Mouse (Mus musculus) left cerebral cortex, postnatal 14 days (tissue): Measurements from ENCODE around the gene Cd248. TPM values are rescaled to one million over a fixed set of nuclear protein-coding genes. Genes with fewer than 3 reads are reported as not detected.
A peak's percentile ranks its signal among the peaks of the same experiment; 100 is the strongest.
"Not testable (repeated sequence)": the region's sequence is repeated elsewhere in the genome, so short reads cannot be mapped to it uniquely, and the experiment has no call there.

ENCODE experiments used
- DNase-seq, 2 experiments: peaks; one replicate each; pipeline ENCODE4 v3.0.0; 2021 to 2022; ENCODE audit warnings: low spot score in 2 of 2, mixed read lengths in 1 of 2
- intact Hi-C: fragments of 180-260 bp; cut with DNase I; formaldehyde crosslinking; loops from one replicate; pipeline ENCODE4 v1.15.1; 2025
- total RNA-seq, 2 experiments: library from RNA; stranded (reverse); gene quantifications; 2 replicates each; pipeline ENCODE4 v1.2.3; 2021

Cd248 gene
- total RNA-seq, 2 experiments from 2014 or later = 9.0 to 9.4 TPM

GRCm38 (mm10) chr19:5071545-5072369, 3.9 kb downstream of the Cd248 start:
- intact Hi-C loops = loop anchor here (2.0 kb wide), 1 partner anchor 15 kb away; no protein-coding TSS in a partner anchor
- DNase-seq = no peak

GRCm38 (mm10) chr19:5072389-5073019, 4.6 kb downstream of the Cd248 start:
- no peak for DNase-seq
- intact Hi-C loops = loop anchor here (2.0 kb wide), 1 partner anchor 16 kb away; no protein-coding TSS in a partner anchor

DNA sequence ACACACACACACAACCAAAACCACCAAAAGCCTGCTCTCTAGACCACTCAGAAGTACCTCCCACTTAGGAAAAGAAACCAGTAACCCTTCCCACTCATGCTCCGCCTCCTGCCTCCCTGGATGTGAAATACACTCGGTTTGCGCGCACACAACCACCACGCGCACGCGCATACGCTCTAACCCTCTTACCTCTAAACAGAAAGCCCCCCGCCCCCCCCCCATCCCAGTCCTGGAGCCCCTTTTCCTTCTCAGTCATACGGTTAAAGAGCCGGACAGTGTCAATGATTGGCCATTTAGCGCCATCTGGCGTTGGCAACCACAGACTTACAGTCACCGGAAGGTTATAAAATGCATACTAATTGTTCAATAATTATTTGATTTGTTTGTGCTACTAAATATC, 5.2 kb downstream of the Cd248 start:
- DNase-seq = no peak
- intact Hi-C loops = loop anchor here (2.0 kb wide), 1 partner anchor 16 kb away; no protein-coding TSS in a partner anchor

GRCm38 (mm10) chr19:5073518-5073917, 5.6 kb downstream of the Cd248 start:
- intact Hi-C loops = loop anchor here (2.0 kb wide), 1 partner anchor 17 kb away; no protein-coding TSS in a partner anchor
- no peak for DNase-seq

GRCm38 (mm10) chr19:5079279-5079678, 11.4 kb downstream of the Cd248 start:
- intact Hi-C loops = no loop called here
- DNase-seq = no peak

DNA sequence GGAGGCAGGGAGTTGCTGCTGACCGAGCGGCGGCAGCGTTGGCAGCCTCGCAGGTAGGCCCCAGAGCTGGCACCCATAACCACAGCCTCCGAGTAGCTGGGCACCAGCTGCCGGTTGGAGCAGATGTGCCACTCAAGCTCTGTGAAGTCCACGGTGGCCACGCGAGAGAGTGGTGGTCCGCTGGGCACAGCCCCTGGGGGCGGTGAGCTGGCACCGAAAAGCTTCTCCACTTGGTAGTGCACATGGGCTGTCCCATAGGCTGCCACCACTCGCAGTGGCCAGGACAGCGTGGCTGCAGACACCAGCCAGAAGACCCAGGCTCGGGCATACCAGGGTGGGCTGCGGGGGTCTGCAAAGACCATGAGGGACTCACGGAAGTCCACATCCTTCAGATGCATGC, 14.1 kb downstream of the Cd248 start:
- intact Hi-C loops = no loop called here
- DNase-seq = no peak

- intact Hi-C loops = no loop called here
- DNase-seq = no peak
These were observed 14.7 kb downstream of the Cd248 start for GRCm38 (mm10) chr19:5082596-5082995.

DNA sequence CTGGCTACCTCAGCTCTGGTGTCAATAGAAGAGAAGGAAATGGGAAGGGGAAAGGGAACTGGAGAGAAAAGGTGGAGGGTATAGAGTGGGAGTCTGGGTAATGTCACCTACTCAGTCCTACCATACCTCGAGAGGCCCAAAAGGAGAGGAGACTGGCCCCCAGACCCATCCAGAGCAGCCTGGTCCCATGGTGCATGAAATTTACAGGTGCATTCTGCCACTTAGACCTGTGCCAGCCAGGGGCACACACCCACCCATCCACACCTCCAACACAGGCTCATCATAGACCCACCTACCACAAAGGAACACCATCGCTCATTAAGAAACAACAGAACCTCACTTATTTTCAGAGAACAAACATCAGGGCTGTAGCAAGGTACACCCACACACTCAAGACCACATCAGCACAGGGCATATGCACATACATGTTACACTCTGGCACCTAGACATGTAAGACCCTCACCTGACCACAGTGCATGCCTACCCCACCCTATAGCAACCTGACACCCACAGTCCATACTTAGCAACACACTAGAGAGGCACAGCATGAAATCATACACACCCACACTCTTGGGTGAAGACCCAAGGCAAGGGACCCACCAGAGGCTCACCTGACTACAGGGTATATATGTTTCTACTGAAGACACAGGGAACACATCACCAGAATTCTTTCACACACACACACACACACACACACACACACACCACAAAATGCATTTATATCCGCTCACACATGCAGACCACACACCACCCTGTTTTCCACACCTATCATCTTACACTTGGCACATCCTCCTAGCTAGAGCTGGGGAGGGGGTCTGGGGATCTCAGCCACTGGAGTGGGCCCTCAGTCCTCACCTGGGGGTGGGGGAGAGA, 16.3 kb downstream of the Cd248 start:
- peak in 1 of 2 experiments; percentile 68 for DNase-seq
- intact Hi-C loops = no loop called here

DNA sequence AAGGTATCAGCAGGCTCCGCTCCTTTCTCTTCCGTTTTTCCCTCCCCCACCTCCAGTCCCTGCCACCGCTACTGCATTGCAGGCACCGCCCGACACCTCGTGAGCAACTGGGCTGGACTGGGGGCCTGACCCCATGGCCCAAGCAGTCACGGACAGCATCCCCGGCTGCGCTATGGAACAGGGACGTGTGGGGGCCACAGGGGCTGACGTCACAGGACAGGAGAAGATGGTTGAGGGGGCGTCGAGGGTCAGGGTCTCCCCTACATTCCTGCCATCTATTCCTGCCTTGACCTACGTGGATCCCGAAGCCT, 16.9 kb downstream of the Cd248 start:
- intact Hi-C loops = no loop called here
- no peak for DNase-seq

GRCm38 (mm10) chr19:5085145-5085863, 17.4 kb downstream of the Cd248 start, which contains the start of gene Tmem151a:
Gene Tmem151a, minus strand, starts transcription at chr19:5085531.
- intact Hi-C loops = no loop called here
- DNase-seq = no peak

GRCm38 (mm10) chr19:5086533-5086932, 18.7 kb downstream of the Cd248 start:
- DNase-seq, intact Hi-C loops: not testable (repeated sequence)

DNA sequence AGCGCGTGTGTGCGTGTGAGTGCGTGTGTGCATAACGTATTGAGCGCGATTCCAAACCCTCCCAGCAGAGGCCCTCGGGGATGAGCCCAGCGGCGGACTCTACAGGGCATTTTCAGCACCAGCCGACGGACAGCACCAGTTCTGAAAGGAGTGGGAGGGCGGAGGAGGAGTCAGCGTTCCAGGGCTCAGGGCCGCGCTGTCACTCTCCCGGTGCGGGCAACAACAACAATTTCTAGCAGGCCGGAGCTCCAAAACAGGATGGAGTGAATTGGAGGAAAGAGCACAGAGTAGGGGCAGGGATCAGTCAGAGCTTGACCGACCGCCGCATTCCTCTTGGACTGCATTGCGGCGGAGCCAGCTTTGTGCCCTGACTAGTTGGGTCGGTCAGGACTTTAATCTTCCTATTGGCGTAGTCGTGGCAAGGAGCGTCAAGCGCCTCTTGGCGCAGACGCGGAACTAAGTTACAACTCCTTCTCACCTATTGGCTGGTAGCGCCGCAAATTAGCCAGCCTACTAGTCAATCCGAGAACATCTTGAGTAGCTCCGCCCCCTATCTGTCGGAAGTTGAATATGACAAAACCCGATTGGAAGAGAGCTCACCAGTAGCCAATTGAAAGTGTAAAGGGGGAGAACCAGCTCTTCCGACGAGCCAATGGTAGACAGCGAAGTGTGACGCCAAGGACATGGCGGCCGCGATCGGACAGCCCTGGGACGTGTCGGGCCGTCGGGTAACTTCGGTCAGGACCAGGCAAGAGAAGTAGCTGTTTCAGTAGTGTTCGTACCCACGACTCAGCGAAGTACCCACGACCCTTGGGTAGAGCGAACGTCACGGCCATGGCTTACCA, 20.2 kb downstream of the Cd248 start, which contains the start of gene Yif1a:
Yif1a (plus strand) TSS at position 655 of the 845 bp plus-strand sequence.
- peak; percentile 96 to 99 for DNase-seq
- intact Hi-C loops = no loop called here

DNA sequence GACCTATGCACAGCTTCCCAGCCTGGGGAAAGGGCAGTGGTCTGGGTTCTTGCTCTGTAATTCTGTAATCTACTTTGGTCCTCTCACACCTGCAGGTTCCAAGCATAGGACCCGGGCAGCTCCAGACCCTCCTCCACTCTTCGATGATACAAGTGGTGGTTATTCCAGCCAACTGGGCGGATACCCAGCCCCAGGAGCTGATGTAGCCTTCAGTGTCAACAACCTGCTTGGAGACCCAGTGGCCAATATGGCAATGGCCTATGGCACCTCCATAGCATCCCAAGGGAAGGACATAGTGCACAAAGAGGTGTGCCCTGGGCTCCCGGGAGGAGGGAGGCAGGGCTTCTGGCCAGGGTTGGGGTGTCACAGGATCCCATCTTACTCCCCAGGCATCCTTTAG, 21.4 kb downstream of the Cd248 start:
- intact Hi-C loops = no loop called here
- DNase-seq = no peak

DNA sequence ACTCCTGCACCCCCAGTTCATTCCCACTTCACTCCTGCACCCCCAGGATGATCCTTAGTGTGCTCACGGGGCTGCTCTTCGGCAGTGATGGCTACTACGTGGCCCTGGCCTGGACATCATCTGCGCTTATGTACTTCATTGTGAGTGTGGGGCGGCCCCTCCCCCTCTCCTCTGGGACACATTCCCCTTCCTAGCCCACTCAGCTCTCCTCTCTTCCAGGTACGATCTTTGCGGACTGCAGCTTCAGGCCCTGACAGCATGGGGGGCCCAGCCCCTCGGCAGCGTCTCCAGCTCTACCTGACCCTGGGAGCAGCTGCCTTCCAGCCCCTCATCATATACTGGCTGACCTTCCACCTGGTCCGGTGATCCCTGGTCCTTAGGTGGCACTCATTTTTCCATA, 24.2 kb downstream of the Cd248 start:
- intact Hi-C loops = no loop called here
- no peak for DNase-seq

DNA sequence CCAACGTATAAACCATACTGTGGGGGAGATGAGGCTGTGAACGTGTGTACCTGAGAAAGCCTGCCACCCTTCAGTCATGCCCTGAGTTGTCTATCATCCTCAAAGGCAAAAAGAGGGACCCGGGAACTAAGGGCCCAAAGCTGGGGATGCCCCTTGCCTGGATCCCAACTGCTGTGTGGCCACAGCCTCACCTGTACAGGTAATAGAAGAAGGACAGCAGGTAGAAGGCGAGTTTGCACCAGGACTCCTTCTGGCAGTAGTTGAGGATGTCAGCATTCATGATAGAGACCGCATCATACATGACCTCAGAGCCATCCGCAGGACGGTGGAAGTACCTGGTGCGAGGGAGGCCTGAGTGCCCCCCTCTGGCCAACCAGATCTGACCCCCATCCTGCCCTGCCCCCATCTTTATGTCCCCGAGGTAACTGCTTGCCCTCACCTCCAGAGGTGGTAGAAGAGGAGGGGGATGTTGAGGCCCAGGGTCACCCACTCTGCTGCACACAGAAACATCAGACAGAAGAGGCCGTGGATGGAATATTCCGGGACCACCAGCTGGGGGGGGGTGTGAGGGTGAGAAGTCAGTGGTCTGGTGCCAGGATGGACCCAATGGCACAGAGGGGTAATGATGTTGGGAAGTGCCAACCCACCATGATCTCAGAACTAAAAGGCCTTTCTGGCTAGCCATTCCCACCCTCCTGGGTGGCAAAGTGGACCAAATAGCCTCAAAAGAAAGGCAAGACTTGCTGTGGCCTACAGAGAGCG, 25.8 kb downstream of the Cd248 start:
- intact Hi-C loops = loop anchor here (2.0 kb wide), 1 partner anchor 45 kb away; no protein-coding TSS in a partner anchor
- no peak for DNase-seq

- DNase-seq = peak; percentile 99
- intact Hi-C loops = loop anchor here (2.0 kb wide), 1 partner anchor 45 kb away; no protein-coding TSS in a partner anchor
These were observed 26.4 kb downstream of the Cd248 start for GRCm38 (mm10) chr19:5094243-5094632.

DNA sequence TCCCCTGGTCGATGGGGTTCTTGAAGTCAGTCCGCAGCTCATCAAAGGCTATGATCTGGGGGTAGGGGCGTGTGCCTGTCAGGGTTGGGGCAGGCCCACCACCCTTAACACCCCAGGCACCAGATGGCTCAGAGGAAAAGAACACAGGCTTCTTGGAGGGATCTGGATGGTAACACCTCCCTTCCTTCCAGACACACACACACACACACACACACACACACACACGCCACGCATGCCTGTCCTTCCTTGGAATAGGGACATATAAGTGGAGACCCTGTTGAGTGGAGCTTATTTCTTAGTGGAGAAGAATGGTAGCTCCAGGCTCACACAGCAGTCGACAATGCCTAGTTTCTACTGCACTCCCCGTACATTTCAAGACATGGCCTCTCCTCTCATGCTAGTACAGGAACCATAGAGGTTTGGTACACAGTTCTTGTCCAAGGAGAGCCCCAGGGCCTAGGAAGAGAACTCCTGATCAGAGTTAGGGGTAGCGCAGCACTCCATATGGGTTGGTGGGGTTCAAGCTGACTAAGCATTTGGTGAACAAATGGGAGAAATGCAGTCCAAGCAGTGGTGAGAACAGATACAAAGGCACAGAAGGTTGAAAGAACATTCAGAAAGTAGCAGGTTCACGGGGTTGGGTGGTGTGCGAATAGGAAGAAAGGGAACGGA, 27.0 kb downstream of the Cd248 start:
- intact Hi-C loops = loop anchor here (2.0 kb wide), 1 partner anchor 44 kb away; no protein-coding TSS in a partner anchor
- no peak for DNase-seq
